Mouse (Mus musculus): Measurements from ENCODE around the gene Jpt1. TPM values are rescaled to one million over a fixed set of nuclear protein-coding genes. Genes with fewer than 3 reads are reported as not detected.
"Not testable (repeated sequence)": the region's sequence is repeated elsewhere in the genome, so short reads cannot be mapped to it uniquely, and the experiment has no call there.

Jpt1 gene
- polyA plus RNA-seq, 1 experiment, result 128 TPM

DNA sequence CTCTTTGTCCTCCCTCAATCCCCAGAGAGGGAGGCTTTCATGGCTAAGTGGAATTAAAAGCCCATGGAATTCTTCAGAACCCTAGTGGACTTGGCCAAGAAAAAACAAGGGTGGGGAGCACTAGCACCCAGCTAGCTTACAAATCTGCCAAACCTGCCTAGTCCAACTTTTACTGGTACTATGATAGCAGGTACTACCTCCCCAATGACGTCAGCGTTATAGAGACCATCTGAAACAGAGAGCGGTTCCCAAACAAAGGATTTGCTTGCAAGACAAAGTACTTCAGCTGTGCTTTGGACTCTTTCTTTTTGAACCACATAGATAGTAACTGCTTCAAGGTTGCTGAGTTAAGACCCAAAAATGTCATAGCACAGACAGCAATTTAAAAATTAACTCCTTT lies 2.2 kb downstream of the Jpt1 start:
- DNase-seq (ENCODE audit: low read depth), result no peak

DNA sequence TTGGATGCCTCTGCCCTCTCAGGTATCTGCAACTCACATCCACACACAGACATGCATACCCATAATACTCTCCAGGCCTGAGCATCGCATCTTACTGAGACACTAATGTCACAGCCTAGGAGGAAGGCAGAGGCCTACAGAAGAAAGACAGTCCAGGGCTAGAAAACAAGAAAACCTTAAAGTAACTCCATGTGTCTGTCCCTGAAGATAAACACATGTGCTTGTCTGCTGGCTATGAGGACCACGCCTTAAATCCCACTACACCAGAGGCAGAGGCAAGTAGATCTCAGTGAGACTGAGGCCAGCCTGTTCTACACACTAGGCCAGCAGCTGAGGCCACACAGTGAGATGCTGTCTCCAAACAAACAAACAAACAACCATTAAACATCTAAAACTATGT lies 3.1 kb downstream of the Jpt1 start:
- no peak for DNase-seq (ENCODE audit: low read depth)

DNA sequence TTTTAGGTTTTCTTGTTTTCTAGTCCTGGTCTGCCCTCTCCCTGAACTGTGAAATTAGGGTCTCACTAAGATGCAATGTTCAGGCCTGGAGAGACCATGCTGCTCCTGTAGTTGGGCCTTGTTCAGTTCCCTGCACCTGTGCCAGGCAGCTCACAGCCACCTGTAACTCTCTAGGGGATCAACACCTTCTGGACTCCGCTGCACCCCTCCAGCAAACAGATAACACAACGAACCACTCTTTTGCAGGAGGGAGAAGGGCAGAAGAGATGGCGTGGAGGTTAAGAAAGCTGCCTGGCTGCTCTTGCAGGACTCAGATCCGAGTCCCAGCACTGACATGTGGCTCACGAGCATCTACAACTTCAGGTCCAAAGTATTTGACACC lies 3.7 kb downstream of the Jpt1 start:
- DNase-seq (ENCODE audit: low read depth), result no peak

- DNase-seq (ENCODE audit: low read depth), result no peak
These were observed 4.2 kb downstream of the Jpt1 start for GRCm38 (mm10) chr11:115509773-115510506.

GRCm38 (mm10) chr11:115508061-115508460 lies 6.1 kb downstream of the Jpt1 start:
- no peak for DNase-seq (ENCODE audit: low read depth)

- DNase-seq (ENCODE audit: low read depth), result no peak
These were observed 7.6 kb downstream of the Jpt1 start for GRCm38 (mm10) chr11:115506586-115506985.

GRCm38 (mm10) chr11:115502636-115503035 lies 11.6 kb downstream of the Jpt1 start:
- DNase-seq (ENCODE audit: low read depth), result no peak

- DNase-seq (ENCODE audit: low read depth), result not testable (repeated sequence)
These were observed 17.6 kb downstream of the Jpt1 start for GRCm38 (mm10) chr11:115496559-115496958.

DNA sequence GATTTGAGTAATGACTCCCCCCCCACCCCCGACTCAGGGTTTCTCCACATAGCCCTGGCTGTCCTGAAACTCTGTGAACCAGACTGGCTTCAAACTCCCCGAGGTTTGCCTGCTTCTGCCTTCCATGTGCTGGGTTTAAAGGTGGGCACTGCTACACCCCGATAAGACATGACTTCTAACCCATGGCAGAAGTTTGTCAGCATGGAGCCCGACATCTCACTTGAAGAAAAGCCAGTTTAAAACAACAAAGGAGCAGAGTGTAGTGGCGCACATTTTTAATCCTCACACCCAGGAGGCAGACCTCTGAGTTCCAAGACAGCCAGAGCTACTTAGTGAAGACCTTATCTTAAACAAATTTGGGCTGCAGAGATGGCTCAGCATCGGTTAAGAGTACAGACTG lies 21.8 kb downstream of the Jpt1 start:
- DNase-seq (ENCODE audit: low read depth), result no peak

GRCm38 (mm10) chr11:115491356-115492083 lies 22.7 kb downstream of the Jpt1 start, which contains the start of gene Nt5c:
TSS of gene Nt5c (minus strand) at chr11:115491862.
- DNase-seq (ENCODE audit: low read depth), result no peak

- no peak for DNase-seq (ENCODE audit: low read depth)
These were observed 23.5 kb downstream of the Jpt1 start for GRCm38 (mm10) chr11:115490441-115491355.

DNA sequence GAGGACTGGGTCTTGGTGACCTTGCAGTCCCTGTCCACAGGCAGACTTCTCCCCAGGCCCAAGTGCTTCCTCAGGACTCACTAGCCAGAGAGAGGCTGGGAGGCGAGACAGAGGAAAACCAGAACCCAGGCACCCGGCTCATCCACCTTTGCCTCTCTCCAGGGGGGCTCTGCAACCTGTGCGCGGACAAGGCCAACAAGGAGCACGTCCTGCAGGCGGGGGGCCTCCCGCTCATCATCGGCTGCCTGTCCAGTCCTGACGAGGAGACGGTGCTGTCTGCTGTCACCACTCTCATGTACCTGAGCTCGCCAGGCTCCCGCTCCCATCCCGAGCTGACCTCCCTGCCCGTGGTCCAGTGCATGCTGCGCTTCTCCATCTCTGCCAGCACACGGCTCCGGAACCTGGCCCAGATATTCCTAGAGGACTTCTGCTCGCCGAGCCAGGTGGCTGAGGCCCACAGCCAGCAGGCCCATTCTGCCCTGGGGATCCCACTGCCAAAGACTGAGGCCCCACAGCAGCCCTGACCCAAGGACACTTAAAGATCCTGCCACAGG lies 25.6 kb downstream of the Jpt1 start:
- DNase-seq (ENCODE audit: low read depth), result no peak

DNA sequence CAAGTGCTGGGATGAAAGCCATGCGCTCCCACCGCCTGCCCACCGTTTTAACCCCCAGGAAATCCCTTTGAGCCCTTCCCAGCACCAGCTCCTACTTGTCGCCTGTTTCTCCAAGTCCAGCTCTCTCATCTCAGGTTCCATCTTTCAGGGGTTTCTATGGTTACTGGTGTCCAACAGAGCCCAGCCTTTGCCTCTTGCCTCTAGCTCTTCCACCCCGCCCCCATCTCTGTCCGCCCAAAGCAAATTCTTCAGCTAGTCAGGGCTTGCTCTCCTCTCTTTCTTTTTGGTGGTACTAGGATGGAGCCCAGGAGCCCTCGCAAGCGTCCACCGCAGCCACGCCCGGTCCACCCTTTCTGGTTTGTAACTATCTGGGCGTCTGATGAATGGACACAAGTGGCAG lies 29.0 kb downstream of the Jpt1 start:
- DNase-seq (ENCODE audit: low read depth), result no peak

GRCm38 (mm10) chr11:115483726-115484125 lies 30.5 kb downstream of the Jpt1 start:
- DNase-seq (ENCODE audit: low read depth), result no peak

GRCm38 (mm10) chr11:115483278-115483677 lies 30.9 kb downstream of the Jpt1 start:
- DNase-seq (ENCODE audit: low read depth), result no peak

DNA sequence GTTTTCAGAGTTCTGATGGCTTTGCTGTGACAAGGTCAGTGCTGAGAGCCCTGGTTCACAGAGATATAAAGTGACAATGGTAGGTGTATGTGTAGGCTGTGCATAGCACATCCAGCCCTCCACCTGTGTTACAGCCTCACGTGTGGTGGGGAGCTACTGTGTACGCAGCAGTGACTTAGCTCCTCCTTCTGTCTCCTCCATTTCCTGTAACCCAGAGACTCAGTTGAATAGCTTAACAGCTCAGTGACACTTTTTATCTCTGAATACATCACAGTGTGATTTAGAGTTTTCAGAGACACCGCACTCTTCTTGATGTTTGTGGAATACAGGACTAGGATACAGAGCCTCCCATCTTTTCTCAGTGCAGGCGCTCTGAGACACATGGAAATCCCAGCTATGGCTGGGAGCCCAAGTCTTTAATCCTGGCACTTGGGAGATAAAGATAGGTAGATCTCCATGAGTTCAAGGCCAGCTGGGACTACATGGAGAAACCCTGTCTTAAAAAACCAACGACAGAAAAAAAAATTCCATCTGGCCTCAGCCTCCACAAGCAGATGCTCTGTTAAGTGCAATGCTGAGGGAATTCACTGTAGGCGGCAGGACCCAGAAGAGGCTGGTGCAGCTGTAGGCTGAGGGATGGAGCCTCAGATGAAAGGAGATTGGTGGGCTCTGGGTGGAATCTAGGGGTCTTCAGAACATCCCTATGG lies 32.5 kb downstream of the Jpt1 start:
- no peak for DNase-seq (ENCODE audit: low read depth)

DNA sequence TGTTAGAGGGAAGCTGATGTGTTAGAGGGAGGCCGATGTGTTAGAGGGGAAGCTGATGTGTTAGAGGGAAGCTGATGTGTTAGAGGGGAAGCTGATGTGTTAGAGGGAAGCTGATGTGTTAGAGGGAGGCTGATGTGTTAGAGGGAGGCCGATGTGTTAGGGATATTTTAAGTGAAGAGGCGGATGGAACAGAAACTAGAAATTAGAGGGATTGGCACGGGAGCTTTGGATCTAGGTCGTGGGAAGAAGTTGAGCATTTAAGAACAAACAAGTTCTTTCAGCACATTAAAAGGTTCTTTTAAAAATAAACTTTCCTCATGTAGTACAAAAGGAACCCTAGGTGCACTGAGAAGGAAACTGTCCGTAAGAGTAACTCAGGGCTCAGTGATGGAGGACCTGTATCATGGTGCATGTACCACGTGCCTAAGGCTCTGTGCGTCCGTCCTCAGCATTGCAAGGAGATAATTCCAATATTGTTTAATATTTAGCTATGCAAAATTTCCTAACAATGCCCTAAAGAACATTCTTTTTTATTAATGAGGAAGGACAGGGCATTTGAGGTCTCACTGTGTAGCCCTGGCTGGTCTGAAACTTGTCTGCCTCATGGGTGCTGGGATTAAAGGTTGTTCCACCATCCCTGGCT lies 35.8 kb downstream of the Jpt1 start:
- DNase-seq (ENCODE audit: low read depth), result no peak

- DNase-seq (ENCODE audit: low read depth), result not testable (repeated sequence)
These were observed 36.8 kb downstream of the Jpt1 start for GRCm38 (mm10) chr11:115477388-115477787.

DNA sequence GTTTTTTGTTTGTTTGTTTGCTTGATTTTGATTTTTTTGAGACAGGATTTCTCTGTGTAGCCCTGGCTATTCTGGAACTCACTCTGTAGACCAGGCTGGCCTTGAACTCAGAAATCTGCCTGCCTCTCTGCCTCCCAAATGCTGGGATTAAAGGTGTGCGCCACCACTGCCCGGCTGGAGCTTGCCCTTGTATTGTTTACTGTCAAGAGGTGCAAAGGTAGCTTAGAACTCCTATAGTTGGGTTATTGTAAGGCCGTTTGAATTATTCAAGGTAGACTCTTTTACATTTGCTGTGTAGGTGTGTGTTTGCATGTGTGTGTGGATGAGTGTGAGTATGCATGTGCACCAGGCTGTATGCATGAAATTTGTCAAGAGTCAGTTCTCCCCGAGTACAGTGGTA lies 37.6 kb downstream of the Jpt1 start:
- not testable (repeated sequence) for DNase-seq (ENCODE audit: low read depth)

GRCm38 (mm10) chr11:115475758-115476237 lies 38.4 kb downstream of the Jpt1 start:
- DNase-seq (ENCODE audit: low read depth), result no peak
